Mouse (Mus musculus) kidney, embryonic 14.5 days (tissue): ENCODE data around the gene Scn4a. TPM values are rescaled to one million over a fixed set of nuclear protein-coding genes. Genes with fewer than 3 reads are reported as not detected.

Source experiments
- ATAC-seq: fragments of 200-750 bp; cut with Nextera tagmentation; 2 replicates; pipeline ENCODE4 v1.8.0; 2017; ENCODE audit warnings: moderate number of reproducible peaks, mild to moderate bottlenecking, moderate TSS enrichment, moderate library complexity; ENCODE audit not compliant: low FRiP score, low TSS enrichment
- H3K27ac ChIP-seq: fragments of 300-500 bp; sonication (generic); 2 replicates; pipeline ENCODE4 v1.5.1; 2014; ENCODE audit warnings: low read depth, mild to moderate bottlenecking, low read length, moderate library complexity, mixed read lengths
- H3K27me3 ChIP-seq: fragments of 300-500 bp; sonication (generic); 2 replicates; pipeline ENCODE4 v1.6.1; 2014; ENCODE audit warnings: mild to moderate bottlenecking, low read length; ENCODE audit not compliant: control insufficient read depth, insufficient read depth
- H3K36me3 ChIP-seq: fragments of 300-500 bp; sonication (generic); 2 replicates; pipeline ENCODE4 v1.6.1; 2014; ENCODE audit warnings: low read length, mixed read lengths; ENCODE audit not compliant: control insufficient read depth, insufficient read depth
- H3K4me1 ChIP-seq: fragments of 300-500 bp; sonication (generic); 2 replicates; pipeline ENCODE4 v1.6.1; 2014; ENCODE audit warnings: low read length, mixed read lengths; ENCODE audit not compliant: control insufficient read depth, insufficient read depth
- H3K4me2 ChIP-seq: fragments of 300-500 bp; sonication (generic); replicated peaks from 2 replicates; pipeline ENCODE4 v1.6.1; 2014; ENCODE audit warnings: low read depth, mild to moderate bottlenecking, low read length
- H3K4me3 ChIP-seq: fragments of 300-500 bp; sonication (generic); 2 replicates; pipeline ENCODE4 v1.5.1; 2014; ENCODE audit warnings: mild to moderate bottlenecking, low read length
- H3K9ac ChIP-seq: fragments of 300-500 bp; sonication (generic); 2 replicates; pipeline ENCODE4 v1.6.1; 2014; ENCODE audit warnings: low read depth, mild to moderate bottlenecking, low read length, moderate library complexity
- H3K9me3 ChIP-seq: fragments of 300-500 bp; sonication (generic); 2 replicates; pipeline ENCODE4 v1.6.1; 2016; ENCODE audit warnings: low read length; ENCODE audit not compliant: control insufficient read depth
- WGBS: fragments of 180-500 bp; shearing (Covaris S2); extraction: QIAGEN DNeasy Blood & Tissue Kit; methylation state at CpG from one replicate; pipeline ENCODE4 v1.1.7; 2014; 5-methylcytosine and 5-hydroxymethylcytosine counted together
- polyA plus RNA-seq: library from polyadenylated mRNA; unstranded; fragments of >200 nt; fragmentation: Nextera tagmentation; extraction: Ambion mirVana; gene quantifications from 2 replicates; pipeline ENCODE4 v1.2.1, GENCODE M21; 2014

The Scn4a gene
- polyA plus RNA-seq, 1 experiment from 2014 or later, result 0.35 TPM

GRCm38 (mm10) chr11:106329682-106330081 lies 23.4 kb downstream of the Scn4a start:
- Histone ChIP-seq H3K27me3 (no peaks in the 10 kb centered on the region), H3K4me3 (no peak overlapping the region), H3K27ac (no peak overlapping the region), H3K4me1 (peaks cover 9% of the 10 kb centered on the region), H3K9me3 (no peaks in the 10 kb centered on the region), H3K4me2 (no peak overlapping the region), H3K36me3 (no peaks in the 10 kb centered on the region), H3K9ac (no peak overlapping the region)
- 52% methylated on average over 7 of the region's 7 CpGs for WGBS
- ATAC-seq, result no peak

- 62% methylated on average over 6 of the region's 6 CpGs for WGBS
- Histone ChIP-seq H3K4me3 (no peak overlapping the region), H3K4me2 (no peak overlapping the region), H3K9me3 (no peaks in the 10 kb centered on the region), H3K27ac (no peak overlapping the region), H3K36me3 (no peaks in the 10 kb centered on the region), H3K4me1 (peaks cover 14% of the 10 kb centered on the region), H3K9ac (no peak overlapping the region), H3K27me3 (no peaks in the 10 kb centered on the region)
- ATAC-seq, result no peak
Measured at GRCm38 (mm10) chr11:106329128-106329527, 24.0 kb downstream of the Scn4a start.

- 34% methylated on average over 5 of the region's 5 CpGs for WGBS
- Histone ChIP-seq H3K27ac (no peak overlapping the region), H3K27me3 (no peaks in the 10 kb centered on the region), H3K4me1 (peaks cover 14% of the 10 kb centered on the region), H3K4me3 (no peak overlapping the region), H3K36me3 (no peaks in the 10 kb centered on the region), H3K9me3 (no peaks in the 10 kb centered on the region), H3K4me2 (no peak overlapping the region), H3K9ac (no peak overlapping the region)
- ATAC-seq, result no peak
Measured at GRCm38 (mm10) chr11:106328521-106328920, 24.6 kb downstream of the Scn4a start.

- H3K4me3 ChIP-seq, result no peak overlapping the region
- H3K9me3 ChIP-seq, result no peaks in the 10 kb centered on the region
- WGBS, result 81% methylated on average over 8 of the region's 8 CpGs
- no peaks in the 10 kb centered on the region for H3K36me3 ChIP-seq
- no peak overlapping the region for H3K4me2 ChIP-seq
- peaks cover 14% of the 10 kb centered on the region for H3K4me1 ChIP-seq
- no peak overlapping the region for H3K9ac ChIP-seq
- H3K27me3 ChIP-seq, result no peaks in the 10 kb centered on the region
- ATAC-seq, result no peak
- H3K27ac ChIP-seq, result no peak overlapping the region
Measured at GRCm38 (mm10) chr11:106326475-106326874, 26.6 kb downstream of the Scn4a start.

GRCm38 (mm10) chr11:106325566-106326206 lies 27.4 kb downstream of the Scn4a start:
- ATAC-seq, result peak; percentile 1; the same call in 1 of the 2 replicates
- Histone ChIP-seq H3K27me3 (no peaks in the 10 kb centered on the region), H3K9ac (no peak overlapping the region), H3K4me1 (peaks cover 14% of the 10 kb centered on the region), H3K4me3 (no peak overlapping the region), H3K27ac (peak overlapping the region; percentile 13; the same call in 1 of the 2 replicates), H3K4me2 (no peak overlapping the region), H3K36me3 (no peaks in the 10 kb centered on the region), H3K9me3 (no peaks in the 10 kb centered on the region)
- 55% methylated on average over 8 of the region's 8 CpGs for WGBS

- Histone ChIP-seq H3K9me3 (no peaks in the 10 kb centered on the region), H3K9ac (no peak overlapping the region), H3K4me1 (peaks cover 14% of the 10 kb centered on the region), H3K4me2 (no peak overlapping the region), H3K4me3 (no peak overlapping the region), H3K27me3 (no peaks in the 10 kb centered on the region), H3K27ac (peak overlapping the region; percentile 39; the same call in 1 of the 2 replicates), H3K36me3 (no peaks in the 10 kb centered on the region)
- 23% methylated on average over 5 of the region's 5 CpGs for WGBS
- peak; percentile 73 for ATAC-seq
Measured at GRCm38 (mm10) chr11:106324858-106325257, 28.2 kb downstream of the Scn4a start.

GRCm38 (mm10) chr11:106318406-106319366 lies 34.4 kb downstream of the Scn4a start:
- no peaks in the 10 kb centered on the region for H3K36me3 ChIP-seq
- WGBS, result 68% methylated on average over 21 of the region's 21 CpGs
- no peak overlapping the region for H3K4me3 ChIP-seq
- no peaks in the 10 kb centered on the region for H3K9me3 ChIP-seq
- no peak overlapping the region for H3K4me2 ChIP-seq
- H3K27me3 ChIP-seq, result no peaks in the 10 kb centered on the region
- peaks cover 17% of the 10 kb centered on the region for H3K4me1 ChIP-seq
- no peak for ATAC-seq
- H3K9ac ChIP-seq, result no peak overlapping the region
- no peak overlapping the region for H3K27ac ChIP-seq

GRCm38 (mm10) chr11:106317801-106318200 lies 35.3 kb downstream of the Scn4a start:
- no peak overlapping the region for H3K4me2 ChIP-seq
- H3K36me3 ChIP-seq, result no peaks in the 10 kb centered on the region
- no peaks in the 10 kb centered on the region for H3K27me3 ChIP-seq
- WGBS, result 84% methylated on average over 7 of the region's 7 CpGs
- H3K27ac ChIP-seq, result no peak overlapping the region
- no peaks in the 10 kb centered on the region for H3K9me3 ChIP-seq
- no peak overlapping the region for H3K4me3 ChIP-seq
- H3K4me1 ChIP-seq, result peaks cover 24% of the 10 kb centered on the region
- no peak for ATAC-seq
- H3K9ac ChIP-seq, result no peak overlapping the region

GRCm38 (mm10) chr11:106316416-106316815 lies 36.7 kb downstream of the Scn4a start:
- no peak for ATAC-seq
- Histone ChIP-seq H3K4me1 (peaks cover 24% of the 10 kb centered on the region), H3K27ac (no peak overlapping the region), H3K9me3 (no peaks in the 10 kb centered on the region), H3K27me3 (no peaks in the 10 kb centered on the region), H3K4me3 (no peak overlapping the region), H3K9ac (no peak overlapping the region), H3K36me3 (no peaks in the 10 kb centered on the region), H3K4me2 (no peak overlapping the region)
- 56% methylated on average over 1 of the region's 1 CpGs for WGBS
